Mouse (Mus musculus): ENCODE results near the gene Ubald1. TPM values are rescaled to one million over a fixed set of nuclear protein-coding genes. Genes with fewer than 3 reads are reported as not detected.

Gene Ubald1
- total RNA-seq, 2 experiments from 2014 or later: 91.8 to 93.7 TPM

DNA sequence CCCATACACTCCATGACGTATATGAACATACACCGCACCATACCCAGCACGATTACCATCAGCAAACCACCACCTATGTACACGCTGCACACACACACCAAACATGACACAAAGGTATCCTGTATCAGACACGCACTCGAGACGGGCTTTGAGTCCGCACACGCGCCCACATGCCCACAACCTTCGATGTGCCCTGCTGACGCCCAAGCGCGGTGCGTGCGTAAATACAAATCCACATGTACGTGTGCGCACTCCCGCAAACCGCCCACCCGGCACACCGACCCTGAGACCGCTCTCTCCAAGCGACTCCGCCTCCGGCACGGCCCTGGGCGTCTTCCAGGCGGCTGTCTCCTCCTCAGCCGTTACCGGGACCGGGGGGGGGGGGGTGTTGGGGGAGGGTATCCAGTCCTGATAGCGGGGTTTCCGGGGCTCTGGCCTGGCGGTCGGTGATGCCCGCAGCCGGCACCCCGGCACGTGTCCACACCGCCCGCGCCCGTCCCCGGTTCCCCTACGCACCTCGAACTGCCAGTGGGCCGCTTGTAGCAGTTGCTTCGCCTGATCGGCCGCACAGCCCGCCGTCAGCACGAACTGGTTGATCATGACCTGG lies 911 bp downstream of the Ubald1 start:
- TF ChIP-seq CTCF (IDR thresholded peaks at IDR 0.05): no peak
- DNase-seq (ENCODE audit: extremely low spot score in 1 of 2, low spot score in 2 of 2): peak in 1 of 2 experiments; percentile 63
- peak overlapping the region; percentile 98 for H3K27ac ChIP-seq
- intact Hi-C loops (cut with DNase I): loop anchor here (1.0 kb wide), 1 partner anchor 34 kb away; no protein-coding TSS in a partner anchor
- peak overlapping the region; percentile 99 for H3K4me3 ChIP-seq

DNA sequence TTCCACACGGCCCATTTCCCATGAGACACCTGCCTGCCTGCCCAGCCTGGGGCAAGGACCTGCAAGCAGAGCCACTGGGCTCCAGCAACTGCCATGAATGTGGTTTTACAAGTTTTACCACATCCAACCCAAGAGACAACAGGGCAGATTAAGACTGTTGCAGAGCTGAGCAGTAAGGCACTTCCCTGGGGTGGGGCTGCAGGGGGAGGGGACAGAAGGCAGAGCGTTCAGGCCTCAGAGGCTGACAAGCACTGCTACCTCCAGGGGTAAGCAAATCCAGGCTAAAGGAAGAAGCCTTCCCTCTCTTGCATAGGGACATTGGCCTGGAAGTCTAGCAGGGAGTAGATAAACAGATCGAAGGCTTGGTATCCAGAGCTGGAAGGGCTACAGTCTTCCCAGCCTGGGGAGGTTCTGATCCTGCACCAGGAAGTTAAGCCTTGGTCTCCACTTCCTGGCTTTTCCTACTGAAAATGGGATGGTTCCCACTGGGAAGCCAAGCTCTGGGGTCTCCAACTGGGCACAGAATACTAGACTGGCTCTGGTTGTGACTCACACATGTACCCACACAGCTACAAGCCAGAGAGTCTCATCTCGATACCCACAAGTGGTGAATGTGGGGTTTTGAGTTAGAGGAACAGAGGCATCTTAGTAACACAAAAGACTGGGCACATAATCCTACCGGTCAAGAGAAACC lies 1.8 kb downstream of the Ubald1 start:
- H3K27ac ChIP-seq: peak overlapping the region; percentile 98; the same call in 1 of the 2 replicates
- no peak for TF ChIP-seq CTCF (IDR thresholded peaks at IDR 0.05)
- intact Hi-C loops (cut with DNase I): no loop called here
- no peak for DNase-seq (ENCODE audit: extremely low spot score in 1 of 2, low spot score in 2 of 2)
- H3K4me3 ChIP-seq: peak overlapping the region; percentile 99

DNA sequence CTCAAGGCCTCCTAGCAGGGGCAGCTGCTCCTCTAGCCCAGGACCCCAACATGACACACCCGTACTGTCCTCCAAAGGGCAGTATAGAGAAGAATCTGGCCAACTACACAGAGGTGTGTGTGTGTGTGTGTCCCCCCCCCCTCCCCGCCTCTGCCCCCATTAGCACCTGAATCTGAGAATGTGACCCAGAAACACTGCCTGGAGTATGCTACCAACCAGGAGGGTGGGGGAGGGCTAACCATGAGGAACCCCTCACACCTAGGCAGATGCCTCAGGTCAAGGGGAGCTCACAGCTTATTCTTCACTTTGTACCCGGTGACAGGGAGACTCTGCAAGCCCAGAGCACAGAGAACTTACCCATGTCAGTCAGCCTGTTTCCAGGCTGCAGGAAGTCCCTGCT lies 2.4 kb downstream of the Ubald1 start:
- no peak for TF ChIP-seq CTCF (IDR thresholded peaks at IDR 0.05)
- Histone ChIP-seq H3K4me3 (peak overlapping the region; percentile 99; the same call in 1 of the 2 replicates), H3K27ac (no peak overlapping the region)
- no peak for DNase-seq (ENCODE audit: extremely low spot score in 1 of 2, low spot score in 2 of 2)
- intact Hi-C loops (cut with DNase I): no loop called here

DNA sequence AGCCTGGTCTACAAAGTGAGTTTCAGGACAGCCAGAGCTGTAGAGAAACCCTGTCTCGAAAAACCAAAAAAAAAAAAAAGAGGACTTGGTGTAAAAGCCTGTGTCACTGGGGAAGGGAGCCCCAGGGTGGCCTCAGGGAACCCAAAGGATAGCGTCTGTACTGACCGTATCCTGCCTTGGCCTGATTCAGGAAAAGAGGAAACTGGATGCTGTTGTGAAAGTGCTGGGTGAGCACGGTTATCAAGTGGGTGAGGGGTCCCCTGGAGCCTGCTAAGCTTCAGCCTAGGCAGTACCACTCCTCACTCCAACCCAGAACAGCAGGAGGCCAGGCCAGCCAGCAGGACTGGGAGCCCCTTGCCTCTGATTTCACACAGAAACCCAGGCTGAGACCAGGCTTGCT lies 2.9 kb downstream of the Ubald1 start:
- Histone ChIP-seq H3K27ac (no peak overlapping the region), H3K4me3 (no peak overlapping the region)
- no peak for TF ChIP-seq CTCF (IDR thresholded peaks at IDR 0.05)
- no peak for DNase-seq (ENCODE audit: extremely low spot score in 1 of 2, low spot score in 2 of 2)
- intact Hi-C loops (cut with DNase I): no loop called here

DNA sequence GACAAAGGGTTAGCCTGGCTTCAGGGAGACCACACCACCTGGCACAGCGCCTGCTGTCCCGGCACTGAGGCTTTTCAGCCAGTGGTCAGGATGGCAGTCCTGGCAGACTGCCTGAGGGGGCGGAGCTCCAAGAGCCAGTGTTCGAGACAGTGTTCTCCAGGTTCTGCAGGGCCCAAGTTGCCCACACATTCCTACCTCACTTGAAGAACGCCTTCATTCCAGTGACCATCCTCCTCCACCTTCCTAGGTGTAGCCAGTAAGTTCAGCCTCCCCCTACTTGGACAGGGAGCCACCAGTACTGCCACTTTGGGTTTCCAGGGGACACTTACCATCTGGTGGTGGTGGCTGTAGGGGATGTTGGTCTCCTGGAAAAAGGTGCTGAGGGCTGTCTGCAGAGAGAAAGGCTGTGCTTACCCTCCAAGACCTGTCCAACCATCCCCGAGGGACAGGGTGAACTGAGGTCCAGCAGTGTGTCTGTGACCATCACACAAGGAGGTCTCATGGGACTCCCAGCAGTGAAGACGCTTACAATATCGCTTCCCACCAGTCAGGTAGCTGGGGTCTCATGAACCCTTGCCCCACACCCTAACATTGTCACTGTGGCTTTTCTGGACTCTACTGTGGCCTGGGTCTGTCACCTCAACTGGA lies 4.0 kb downstream of the Ubald1 start:
- no peak for TF ChIP-seq CTCF (IDR thresholded peaks at IDR 0.05)
- intact Hi-C loops (cut with DNase I): no loop called here
- Histone ChIP-seq H3K27ac (no peak overlapping the region), H3K4me3 (no peak overlapping the region)
- DNase-seq (ENCODE audit: extremely low spot score in 1 of 2, low spot score in 2 of 2): peak; percentile 54 to 64

DNA sequence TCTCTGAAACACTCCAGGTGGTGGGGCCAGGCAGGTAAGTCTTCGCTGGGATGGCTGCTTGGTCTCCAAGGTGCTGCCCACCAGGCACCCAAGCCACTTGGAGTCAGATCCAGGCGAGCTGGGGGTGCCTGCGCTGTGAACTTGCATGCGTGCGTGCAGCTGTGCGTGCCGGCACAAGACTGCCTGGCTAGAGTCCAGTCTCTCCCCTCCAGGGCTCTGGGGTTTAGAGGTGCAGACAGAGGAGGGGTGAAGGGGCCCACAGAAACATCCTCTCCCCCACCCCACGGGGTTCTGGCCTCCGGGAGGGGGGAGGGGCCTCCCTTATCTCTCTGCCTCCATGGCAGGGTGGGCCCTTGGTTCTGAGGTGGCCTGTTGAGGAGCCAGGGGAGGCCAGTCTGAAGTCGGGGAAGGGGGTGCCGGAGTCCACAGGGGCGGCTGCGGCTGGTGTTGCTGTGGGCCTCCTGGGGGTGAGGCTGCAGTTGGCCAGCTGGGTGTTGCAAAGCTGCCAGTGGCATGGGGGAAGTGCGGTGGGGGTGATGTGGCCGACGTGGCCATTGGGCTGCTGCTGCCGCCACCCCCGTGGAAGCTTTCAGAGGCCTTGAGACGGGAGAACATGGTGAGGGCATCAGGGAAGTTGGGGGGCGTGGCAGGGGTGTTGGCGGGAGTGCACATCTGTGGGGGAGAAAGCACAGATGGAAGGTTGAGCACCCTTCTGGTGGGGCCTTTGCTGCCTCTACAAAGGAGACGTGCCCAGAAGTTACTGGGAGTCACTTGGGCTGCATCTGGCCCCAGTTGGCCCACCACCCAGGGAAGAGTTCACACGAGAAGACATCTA lies 4.7 kb downstream of the Ubald1 start:
- intact Hi-C loops (cut with DNase I): no loop called here
- TF ChIP-seq CTCF (IDR thresholded peaks at IDR 0.05): no peak
- H3K4me3 ChIP-seq: no peak overlapping the region
- H3K27ac ChIP-seq: no peak overlapping the region
- DNase-seq (ENCODE audit: extremely low spot score in 1 of 2, low spot score in 2 of 2): no peak

DNA sequence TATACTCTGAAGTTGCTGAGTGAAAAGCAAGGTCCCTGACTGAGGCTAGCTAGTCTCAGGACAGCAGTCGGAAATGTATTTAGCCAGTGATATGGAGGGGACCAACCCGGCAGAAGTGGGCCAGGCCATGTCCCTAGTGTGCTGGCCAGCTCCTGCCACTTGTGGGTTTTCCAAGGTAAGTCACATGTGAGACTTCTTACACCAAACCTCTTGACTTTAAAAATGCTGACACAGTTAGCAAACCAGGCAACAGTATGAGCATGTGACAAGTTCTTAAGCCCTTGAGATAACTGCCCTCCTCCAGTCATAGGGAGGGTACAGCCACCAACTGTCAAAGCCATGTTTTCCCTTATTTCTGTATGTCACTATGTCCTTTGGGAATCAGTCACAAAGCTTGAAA lies 8.2 kb downstream of the Ubald1 start:
- DNase-seq (ENCODE audit: extremely low spot score in 1 of 2, low spot score in 2 of 2): no peak
- no peak for TF ChIP-seq CTCF (IDR thresholded peaks at IDR 0.05)
- no peak overlapping the region for H3K27ac ChIP-seq
- H3K4me3 ChIP-seq: no peak overlapping the region
- intact Hi-C loops (cut with DNase I): no loop called here

DNA sequence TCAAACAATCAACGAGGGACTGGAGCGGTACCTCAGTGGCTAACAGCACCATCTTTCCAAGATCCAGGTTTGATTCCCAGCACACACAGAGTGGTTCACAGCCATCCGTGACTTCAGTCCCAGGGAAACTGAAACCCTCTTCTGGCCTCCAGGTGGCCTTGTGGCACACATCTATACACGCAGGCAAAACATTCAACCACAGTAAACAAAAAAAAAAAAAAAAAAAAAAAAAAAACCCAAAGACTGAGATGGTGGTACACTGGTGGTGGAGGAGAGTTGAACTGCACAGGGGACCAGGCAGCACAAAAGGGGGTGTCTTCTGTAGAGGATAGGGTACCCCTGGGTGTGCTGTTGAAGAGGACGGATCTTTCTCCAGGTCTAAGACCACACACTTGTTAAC lies 9.6 kb downstream of the Ubald1 start:
- TF ChIP-seq CTCF (IDR thresholded peaks at IDR 0.05): no peak
- intact Hi-C loops (cut with DNase I): no loop called here
- Histone ChIP-seq H3K4me3 (no peak overlapping the region), H3K27ac (no peak overlapping the region)
- no peak for DNase-seq (ENCODE audit: extremely low spot score in 1 of 2, low spot score in 2 of 2)

DNA sequence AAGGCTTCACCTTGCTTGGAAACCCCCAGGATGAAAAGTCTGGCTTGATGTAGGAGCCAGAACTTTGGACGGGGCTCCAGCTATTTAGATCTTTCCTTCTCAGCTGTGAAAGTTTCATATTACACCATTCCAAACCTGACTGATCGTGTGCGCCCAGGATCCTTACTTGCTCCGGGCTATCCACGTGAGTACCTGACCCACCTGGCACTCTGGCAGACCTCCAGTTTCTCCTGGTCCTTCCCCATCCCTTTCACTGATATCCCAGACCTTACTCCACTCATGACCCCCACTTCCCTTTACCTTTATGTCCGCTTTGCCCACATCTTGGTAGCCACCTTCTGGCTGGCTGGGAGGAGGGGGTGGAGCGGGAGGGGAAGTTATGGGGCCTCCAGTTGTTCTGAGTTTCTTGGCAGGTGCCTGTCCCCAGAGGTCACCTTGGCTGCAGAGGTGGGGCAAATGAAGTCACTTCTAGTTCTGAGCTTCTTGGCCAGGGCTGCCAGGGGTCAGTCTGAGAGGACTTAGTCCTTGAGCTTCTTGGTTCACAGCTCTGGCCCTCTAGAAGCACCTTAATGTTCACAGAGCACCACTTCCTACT lies 13.9 kb downstream of the Ubald1 start:
- no peak overlapping the region for H3K27ac ChIP-seq
- intact Hi-C loops (cut with DNase I): loop anchor here (10.0 kb wide), 1 partner anchor 101 kb away; no protein-coding TSS in a partner anchor
- no peak for DNase-seq (ENCODE audit: extremely low spot score in 1 of 2, low spot score in 2 of 2)
- H3K4me3 ChIP-seq: no peak overlapping the region
- no peak for TF ChIP-seq CTCF (IDR thresholded peaks at IDR 0.05)

DNA sequence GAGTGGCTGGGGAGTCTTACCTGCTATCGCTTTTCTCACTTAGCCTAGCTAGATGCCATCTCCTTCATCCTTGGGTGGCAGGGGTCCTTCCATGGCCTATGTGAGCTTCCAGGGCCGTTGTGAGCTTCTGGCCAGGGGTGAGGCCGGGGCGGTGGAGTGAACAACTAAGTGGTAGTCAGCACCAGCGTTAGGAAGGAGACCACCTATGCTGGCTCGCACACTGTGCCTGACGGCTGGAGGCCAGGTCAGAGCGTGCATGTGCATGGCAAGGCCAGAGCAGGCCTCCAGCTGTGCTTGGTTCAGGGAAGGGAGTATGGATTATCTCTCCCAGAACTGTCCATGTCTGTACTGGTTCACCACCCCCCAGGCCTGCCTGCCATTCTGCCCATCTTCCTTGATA lies 16.4 kb downstream of the Ubald1 start:
- TF ChIP-seq CTCF (IDR thresholded peaks at IDR 0.05): no peak
- Histone ChIP-seq H3K27ac (no peak overlapping the region), H3K4me3 (no peak overlapping the region)
- intact Hi-C loops (cut with DNase I): loop anchor here (5.0 to 10.0 kb wide), 2 partner anchors 99 to 171 kb away; no protein-coding TSS in a partner anchor
- DNase-seq (ENCODE audit: extremely low spot score in 1 of 2, low spot score in 2 of 2): no peak

DNA sequence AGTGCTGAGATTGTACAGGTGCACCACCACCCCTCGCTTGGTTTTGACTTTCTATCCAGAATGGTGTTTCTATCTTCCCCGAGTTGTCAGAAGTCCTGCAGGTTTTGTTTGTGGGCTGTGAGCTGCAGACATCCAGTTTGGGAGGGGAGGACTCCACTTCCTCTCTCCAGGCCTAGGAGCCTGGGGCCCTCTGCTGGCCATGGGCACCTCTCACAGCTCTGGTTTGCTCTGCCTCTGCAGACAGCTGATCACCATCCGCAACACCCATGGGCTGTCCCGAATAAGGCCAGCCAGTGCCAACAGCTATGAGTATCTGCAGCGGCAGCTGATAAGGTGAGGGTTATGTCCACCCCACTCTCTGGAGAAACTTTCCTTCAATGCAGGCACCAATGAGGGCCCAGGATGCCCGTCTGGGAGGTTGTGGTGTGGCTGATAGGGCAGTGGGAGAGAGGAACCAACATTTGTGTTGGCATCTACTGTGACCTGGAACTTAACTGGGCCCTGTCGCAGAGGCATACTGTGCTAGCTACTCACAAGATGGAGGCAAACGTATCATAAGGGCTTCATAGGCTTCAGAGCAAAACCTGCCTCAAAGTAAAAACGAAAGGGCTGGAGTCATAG lies 17.1 kb downstream of the Ubald1 start:
- peak; percentile 59 to 65 for DNase-seq (ENCODE audit: extremely low spot score in 1 of 2, low spot score in 2 of 2)
- H3K27ac ChIP-seq: no peak overlapping the region
- intact Hi-C loops (cut with DNase I): loop anchor here (5.0 to 10.0 kb wide), 2 partner anchors 98 to 171 kb away; no protein-coding TSS in a partner anchor
- TF ChIP-seq CTCF (IDR thresholded peaks at IDR 0.05): peak; percentile 89
- H3K4me3 ChIP-seq: no peak overlapping the region

Measured in left cerebral cortex, adult 2 months (tissue).